ENCODE assay signal across 23 mouse cellular contexts in the genomic region with DNA sequence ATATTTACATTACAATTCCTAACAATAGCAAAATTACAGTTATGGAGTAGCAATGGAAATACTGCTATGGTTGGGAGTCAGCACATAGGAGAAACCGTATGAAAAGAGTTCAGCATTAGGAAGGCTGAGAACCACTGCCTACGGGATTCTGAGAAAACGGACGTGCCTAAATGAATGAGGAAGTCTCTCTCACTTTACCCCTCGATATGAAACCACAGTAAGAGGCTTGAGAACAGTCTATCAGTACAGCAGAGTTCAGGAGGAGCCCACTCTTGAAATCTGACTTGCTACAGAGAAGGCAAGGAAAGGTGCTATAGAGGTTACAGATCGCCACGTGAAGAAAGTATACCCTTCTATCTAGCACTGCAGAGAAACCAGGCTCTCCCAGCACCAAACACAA. TPM values are rescaled to one million over a fixed set of nuclear protein-coding genes. Genes with fewer than 3 reads are reported as not detected.
"Had no signal": no experiment of that assay in that cellular context is flagged by ENCODE, and none has a peak within 500 bp of the region (broad histone marks: within the 10 kb centered on the region; RNA-seq: fewer than 3 reads in every experiment).

No protein-coding gene starts in this region.

- DNase-seq: kidney, adult 2 months; kidney, postnatal 25 days; lung, adult 2 months; lung, postnatal 10 days; right cerebral cortex, adult 18-20 months; thymus, adult 2 months; thymus, postnatal 25 days had no signal

- H3K27me3 ChIP-seq: intestine, embryonic 15.5 days; kidney, embryonic 15.5 days; liver, embryonic 15.5 days; midbrain, embryonic 13.5 days; neural tube, embryonic 15.5 days had no signal

- H3K9me3 ChIP-seq: intestine, embryonic 15.5 days; kidney, embryonic 15.5 days; limb, embryonic 10.5 days; liver, embryonic 15.5 days; midbrain, embryonic 13.5 days; neural tube, embryonic 15.5 days had no signal

- ATAC-seq: intestine, embryonic 15.5 days; midbrain, embryonic 13.5 days had no signal

- H3K4me3 ChIP-seq: intestine, embryonic 15.5 days; kidney, embryonic 15.5 days; left cerebral cortex, adult 2 months; limb, embryonic 10.5 days; liver, embryonic 15.5 days; midbrain, embryonic 13.5 days; myocyte; neural tube, embryonic 15.5 days had no signal

- H3K4me1 ChIP-seq: intestine, embryonic 15.5 days; limb, embryonic 10.5 days; liver, embryonic 15.5 days; midbrain, embryonic 13.5 days; neural tube, embryonic 15.5 days had no signal

- H3K9ac ChIP-seq: intestine, embryonic 15.5 days; kidney, embryonic 15.5 days; liver, embryonic 15.5 days; midbrain, embryonic 13.5 days; neural tube, embryonic 15.5 days had no signal

- H3K27ac ChIP-seq: intestine, embryonic 15.5 days; kidney, embryonic 15.5 days; left cerebral cortex, adult 2 months; limb, embryonic 10.5 days; liver, embryonic 15.5 days; macrophage; midbrain, embryonic 13.5 days; neural tube, embryonic 15.5 days had no signal

- H3K4me2 ChIP-seq: intestine, embryonic 15.5 days; kidney, embryonic 15.5 days; liver, embryonic 11.5 days; liver, embryonic 15.5 days; midbrain, embryonic 13.5 days; neural tube, embryonic 15.5 days had no signal

RNA-seq across cellular contexts. Expression of gene Pou1f1, which starts 28.6 kb away (rescaled TPM):
- total RNA-seq: layer of hippocampus, postnatal 25 days; left cerebral cortex, adult 2 months; left cerebral cortex, postnatal 14 days; midbrain, postnatal 0 days had no signal
- polyA plus RNA-seq: intestine, embryonic 15.5 days; kidney, adult 2 months; kidney, embryonic 15.5 days; limb, embryonic 10.5 days; liver, embryonic 11.5 days; liver, embryonic 15.5 days; lung, adult 2 months; macrophage; midbrain, embryonic 13.5 days; midbrain, postnatal 0 days; myocyte; neural tube, embryonic 11.5 days; neural tube, embryonic 15.5 days; stomach, embryonic 14.5 days; urinary bladder, adult 2 months had no signal
